Mouse (Mus musculus) heart, adult 2 months (tissue): ENCODE measurements around the gene Alox12.

Source experiments
- CTCF ChIP-seq: fragments of 200-600 bp; IDR thresholded peaks from 2 replicates; pipeline ENCODE4 v1.8.1; 2022; ENCODE audit warnings: antibody characterized with exemption, mild to moderate bottlenecking, moderate library complexity
- EP300 ChIP-seq: fragments of 200-500 bp; IDR thresholded peaks from 2 replicates; pipeline ENCODE4 v1.6.1; 2011; ENCODE audit warnings: low read depth, low read length, control low read depth; ENCODE audit not compliant: insufficient read depth
- POLR2A ChIP-seq: fragments of 200-500 bp; IDR thresholded peaks from 2 replicates; pipeline ENCODE4 v1.6.1; 2011; ENCODE audit warnings: mild to moderate bottlenecking, low read depth, low read length, control low read depth; ENCODE audit not compliant: insufficient read depth

DNA sequence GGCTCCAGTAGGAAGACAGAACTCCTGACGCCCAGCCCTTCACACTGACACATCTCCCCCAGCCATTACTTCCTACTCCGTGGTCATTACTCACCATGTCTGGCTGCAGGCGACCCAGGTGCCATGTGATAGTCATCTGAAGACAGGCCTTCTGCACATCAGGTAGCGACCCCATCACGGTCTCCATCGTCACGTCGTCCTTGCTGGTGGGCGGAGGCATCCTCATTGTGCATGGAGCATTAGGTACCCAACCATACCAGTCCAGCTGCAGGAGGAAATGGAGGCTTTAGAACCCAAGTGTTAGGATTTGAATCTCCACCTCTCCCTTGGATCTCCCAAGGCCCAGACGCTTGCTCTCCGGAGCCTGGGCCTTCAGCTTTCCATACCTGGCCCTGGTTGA is 12.6 kb downstream of the Alox12 start:
- TF ChIP-seq CTCF = no peak
- TF ChIP-seq EP300 = no peak
- TF ChIP-seq POLR2A = no peak
